Mouse (Mus musculus) duodenum, adult 2 months (tissue): ENCODE data around the gene Fam149a. TPM values are rescaled to one million over a fixed set of nuclear protein-coding genes. Genes with fewer than 3 reads are reported as not detected.

Source experiments
- polyA plus RNA-seq: library from polyadenylated mRNA; depleted of rRNA; stranded (reverse); fragments of >200 nt; gene quantifications from 2 replicates; pipeline ENCODE4 v1.2.3, GENCODE M21; 2012; ENCODE audit warnings: low replicate concordance; rRNA removed

Fam149a gene
- polyA plus RNA-seq, result 1.8 and 3.8 TPM in 2 replicates

DNA sequence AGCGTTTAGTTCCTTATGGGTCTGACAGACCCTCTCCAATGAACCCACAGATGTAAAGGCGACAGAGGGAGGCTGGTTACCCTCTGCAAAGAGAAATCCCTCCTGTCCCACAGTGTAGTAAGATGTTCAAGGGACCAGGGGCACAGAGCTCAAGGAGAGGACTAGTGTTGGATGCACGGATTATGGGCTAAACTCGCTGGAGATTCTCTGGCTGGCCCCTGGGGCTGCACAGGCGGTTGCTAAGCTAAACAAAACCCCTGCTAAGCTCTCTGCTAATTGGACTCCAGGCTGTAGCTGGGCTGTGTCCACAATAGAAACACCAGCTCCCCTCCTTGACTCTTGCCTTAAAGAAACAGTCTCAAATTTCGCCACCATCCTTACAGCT, at the start of gene Fam149a:
Gene Fam149a (minus strand): TSS at position 329 of the 385 bp plus-strand sequence.

DNA sequence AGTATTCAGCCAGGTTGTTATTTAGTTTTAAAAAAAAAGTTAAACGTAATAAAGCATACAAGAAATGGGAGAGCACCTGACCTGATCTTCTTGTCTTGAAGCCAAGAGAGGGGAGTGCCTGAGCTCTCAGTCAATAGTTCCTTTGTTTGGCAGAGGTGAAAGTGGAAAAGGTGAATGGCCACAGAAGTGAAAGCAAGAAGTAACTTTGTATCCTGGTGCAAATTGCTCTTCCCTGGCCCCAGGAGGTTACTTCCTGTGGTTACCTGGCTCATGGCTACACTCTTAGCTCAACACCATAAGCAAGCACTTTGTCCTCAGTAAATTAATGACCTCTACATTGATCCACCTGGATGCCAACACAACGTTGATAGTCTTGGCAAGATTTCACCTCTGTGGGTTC, 28.8 kb upstream of the Fam149a start, which contains the start of gene Tlr3:
Gene Tlr3 (minus strand): TSS at position 199 of the 400 bp plus-strand sequence.

DNA sequence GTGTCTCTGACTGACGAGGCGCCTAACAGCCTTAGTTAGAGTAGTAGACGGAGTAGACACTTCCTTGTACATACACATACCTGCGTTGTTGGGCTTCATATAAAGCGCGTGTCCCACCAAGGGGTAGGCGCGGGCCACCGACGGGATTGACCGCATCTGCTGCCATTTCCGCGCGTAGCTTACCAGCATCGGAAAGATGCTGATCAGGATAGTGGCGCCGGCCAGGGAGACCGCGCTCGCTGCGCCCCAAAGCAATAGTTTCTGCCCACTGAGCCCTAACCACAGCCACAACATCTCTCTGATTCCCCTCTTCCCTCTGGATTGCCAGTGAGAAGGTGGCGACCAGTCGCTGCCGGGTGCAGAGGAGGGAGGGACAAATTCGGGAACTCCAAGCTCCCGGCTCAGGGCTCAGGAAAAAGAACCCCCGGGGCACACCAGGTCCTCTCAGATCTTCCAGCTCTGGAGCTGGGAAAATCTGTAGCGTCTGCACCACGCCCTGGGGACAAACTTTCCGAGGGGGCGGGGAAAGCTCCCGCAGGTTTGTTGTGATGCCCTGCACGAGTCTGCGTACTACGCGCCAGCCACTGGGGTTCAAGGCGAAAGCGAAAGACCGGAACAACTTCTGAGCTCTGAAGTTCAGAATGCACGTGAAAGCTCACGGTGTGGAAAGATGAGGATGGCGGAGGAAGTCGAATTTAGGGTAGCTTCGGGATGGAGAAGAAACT, 49.2 kb downstream of the Fam149a start, which contains the start of gene Cyp4v3:
Gene Cyp4v3 (minus strand): TSS at position 532 of the 725 bp plus-strand sequence.

DNA sequence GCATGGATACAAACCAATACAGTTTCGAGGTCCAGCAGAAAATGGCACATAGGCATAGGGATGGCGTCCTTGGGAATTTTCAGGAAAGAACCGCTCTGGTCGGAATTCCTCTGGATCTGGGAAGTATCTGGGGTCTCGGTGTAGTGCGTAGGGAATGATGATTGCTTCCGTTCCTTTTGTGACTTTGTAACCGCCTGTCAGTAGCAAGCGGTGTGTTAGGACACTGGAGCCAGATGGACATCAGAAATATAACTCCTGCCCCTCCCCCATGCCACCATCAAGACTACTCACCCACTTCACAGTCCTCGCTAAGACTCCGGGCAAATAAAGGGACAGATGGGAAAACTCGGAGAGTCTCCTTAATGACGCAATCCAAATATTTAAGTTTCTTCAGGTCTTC, 73.7 kb downstream of the Fam149a start, which contains the start of gene Gm45753:
Gene Gm45753 (minus strand): TSS at position 101 of the 400 bp plus-strand sequence.

DNA sequence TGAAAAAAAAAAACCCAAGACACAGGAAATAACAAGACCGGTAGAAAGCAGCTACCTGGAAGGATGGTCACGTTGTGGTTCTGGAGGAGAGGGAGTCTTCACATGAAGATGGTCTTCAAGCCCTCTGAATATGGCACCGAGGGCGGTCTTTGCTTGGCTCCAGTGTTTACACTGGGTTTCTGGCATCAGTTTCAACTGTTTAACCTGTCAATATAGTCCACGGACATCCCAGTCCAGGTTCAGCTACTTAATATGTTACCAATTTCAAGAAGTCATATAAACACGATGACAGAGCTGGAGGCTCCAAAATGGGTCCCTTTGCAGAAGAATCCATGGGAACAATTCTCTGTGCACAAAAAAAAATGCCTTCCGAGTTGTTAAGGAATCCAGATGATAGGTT, 87.4 kb downstream of the Fam149a start, which contains the start of gene Klkb1:
Gene Klkb1 (minus strand): TSS at position 173 of the 400 bp plus-strand sequence.

Other genes with a start within 250 kb of the Fam149a start
- gene F11, start 120.3 kb downstream of the Fam149a start, polyA plus RNA-seq, result not detected in 2 replicates
- 0.06 and 0.18 TPM in 2 replicates for gene Klkb1, start 87.4 kb downstream of the Fam149a start, polyA plus RNA-seq
- gene Gm45753, start 73.8 kb downstream of the Fam149a start, polyA plus RNA-seq, result not detected in 2 replicates
- gene Cyp4v3, start 49.1 kb downstream of the Fam149a start, polyA plus RNA-seq, result 11.7 and 36.3 TPM in 2 replicates
- gene Tlr3, start 28.8 kb upstream of the Fam149a start, polyA plus RNA-seq, result 3.7 and 12.0 TPM in 2 replicates
- 1.7 and 8.0 TPM in 2 replicates for gene Sorbs2, start 125.5 kb upstream of the Fam149a start, polyA plus RNA-seq